Mouse (Mus musculus): ENCODE data around the gene Olfr591. TPM values are rescaled to one million over a fixed set of nuclear protein-coding genes. Genes with fewer than 3 reads are reported as not detected.

The Olfr591 gene
- polyA plus RNA-seq (2012; rRNA removed), result not detected in 2 replicates

GRCm38 (mm10) chr7:103178240-103178639, at the start of gene Olfr591:
Gene Olfr591 (minus strand): TSS chr7:103178340.

GRCm38 (mm10) chr7:103216696-103217095, 38.6 kb upstream of the Olfr591 start, which contains the start of gene Olfr594:
Gene Olfr594 (plus strand): TSS chr7:103216996.

GRCm38 (mm10) chr7:103211562-103211961, 33.4 kb upstream of the Olfr591 start, which contains the start of gene Olfr593:
Gene Olfr593 (plus strand): TSS chr7:103211862.

GRCm38 (mm10) chr7:103184503-103184902, 6.4 kb upstream of the Olfr591 start, which contains the start of gene Olfr592:
Gene Olfr592 (plus strand): TSS chr7:103184803.

GRCm38 (mm10) chr7:103156256-103156655, 21.9 kb downstream of the Olfr591 start, which contains the start of gene Olfr589:
Gene Olfr589 (minus strand): TSS chr7:103156356.

GRCm38 (mm10) chr7:103140579-103140978, 37.6 kb downstream of the Olfr591 start, which contains the start of gene Olfr588-ps1:
Gene Olfr588-ps1 (plus strand): TSS chr7:103140879.

GRCm38 (mm10) chr7:103125538-103125937, 52.6 kb downstream of the Olfr591 start, which contains the start of gene Olfr586:
Gene Olfr586 (minus strand): TSS chr7:103125638.

Other genes starting within 250 kb of the Olfr591 start
- not detected in 2 replicates for gene Olfr573-ps1, start 235.8 kb downstream of the Olfr591 start, polyA plus RNA-seq (2012; rRNA removed)
- gene Olfr574, start 229.9 kb downstream of the Olfr591 start, polyA plus RNA-seq (2012; rRNA removed), result not detected in 2 replicates
- not detected in 2 replicates for gene Olfr575, start 219.6 kb downstream of the Olfr591 start, polyA plus RNA-seq (2012; rRNA removed)
- gene Olfr576, start 215.7 kb downstream of the Olfr591 start, polyA plus RNA-seq (2012; rRNA removed), result not detected in 2 replicates
- gene Olfr577, start 202.4 kb downstream of the Olfr591 start, polyA plus RNA-seq (2012; rRNA removed), result not detected in 2 replicates
- not detected in 2 replicates for gene Olfr578, start 189.0 kb downstream of the Olfr591 start, polyA plus RNA-seq (2012; rRNA removed)
- gene Olfr582, start 140.3 kb downstream of the Olfr591 start, polyA plus RNA-seq (2012; rRNA removed), result not detected in 2 replicates
- gene Olfr583, start 127.0 kb downstream of the Olfr591 start, polyA plus RNA-seq (2012; rRNA removed), result not detected in 2 replicates
- gene Olfr584, start 96.5 kb downstream of the Olfr591 start, polyA plus RNA-seq (2012; rRNA removed), result not detected in 2 replicates
- gene Olfr585, start 80.6 kb downstream of the Olfr591 start, polyA plus RNA-seq (2012; rRNA removed), result not detected in 2 replicates
- gene Olfr586, start 52.7 kb downstream of the Olfr591 start, polyA plus RNA-seq (2012; rRNA removed), result not detected in 2 replicates
- not detected in 2 replicates for gene Olfr588-ps1, start 37.5 kb downstream of the Olfr591 start, polyA plus RNA-seq (2012; rRNA removed)
- gene Olfr589, start 22.0 kb downstream of the Olfr591 start, polyA plus RNA-seq (2012; rRNA removed), result not detected in 2 replicates
- gene Olfr592, start 6.5 kb upstream of the Olfr591 start, polyA plus RNA-seq (2012; rRNA removed), result not detected in 2 replicates
- not detected in 2 replicates for gene Olfr593, start 33.5 kb upstream of the Olfr591 start, polyA plus RNA-seq (2012; rRNA removed)
- not detected in 2 replicates for gene Olfr594, start 38.7 kb upstream of the Olfr591 start, polyA plus RNA-seq (2012; rRNA removed)
- not detected in 2 replicates for gene Usp17ld, start 74.2 kb upstream of the Olfr591 start, polyA plus RNA-seq (2012; rRNA removed)
- not detected in 2 replicates for gene Olfr596, start 127.3 kb upstream of the Olfr591 start, polyA plus RNA-seq (2012; rRNA removed)
- not detected in 2 replicates for gene Olfr597, start 138.0 kb upstream of the Olfr591 start, polyA plus RNA-seq (2012; rRNA removed)
- gene Olfr598, start 145.2 kb upstream of the Olfr591 start, polyA plus RNA-seq (2012; rRNA removed), result not detected in 2 replicates
- not detected in 2 replicates for gene Olfr599, start 157.6 kb upstream of the Olfr591 start, polyA plus RNA-seq (2012; rRNA removed)
- gene Olfr600, start 171.3 kb upstream of the Olfr591 start, polyA plus RNA-seq (2012; rRNA removed), result not detected in 2 replicates
- gene Olfr601, start 184.3 kb upstream of the Olfr591 start, polyA plus RNA-seq (2012; rRNA removed), result not detected in 2 replicates
- not detected in 2 replicates for gene Olfr603, start 207.8 kb upstream of the Olfr591 start, polyA plus RNA-seq (2012; rRNA removed)
- gene Usp17lc, start 236.7 kb upstream of the Olfr591 start, polyA plus RNA-seq (2012; rRNA removed), result not detected in 2 replicates

Measured in stomach, adult 2 months (tissue).